Comparison of ENCODE assay signal across 22 mouse cellular contexts in genomic region chr3:22084222-22084996, GRCm38 (mm10). TPM values are rescaled to one million over a fixed set of nuclear protein-coding genes. Genes with fewer than 3 reads are reported as not detected.
A peak's percentile ranks its signal among the peaks of the same experiment; 100 is the strongest.
DNase-seq lines count a peak whose midpoint lies in the region; TF ChIP-seq lines count a peak whose summit lies in the region.
"Had no signal": no experiment of that assay in that cellular context is flagged by ENCODE, and none has a peak within 500 bp of the region (broad histone marks: within the 10 kb centered on the region; RNA-seq: fewer than 3 reads in every experiment).

No protein-coding gene starts in this region.

- no peaks in the 10 kb centered on the region for H3K27me3 ChIP-seq in CH12.LX (replicated peaks)
- H3K27me3 ChIP-seq in kidney, adult 2 months (replicated peaks; ENCODE audit: control insufficient read depth, insufficient read depth, low read length), result no peaks in the 10 kb centered on the region
- H3K27me3 ChIP-seq: embryonic facial prominence, embryonic 12.5 days; forebrain, embryonic 13.5 days; heart, embryonic 15.5 days; hindbrain, embryonic 15.5 days; intestine, embryonic 15.5 days; limb, embryonic 13.5 days had no signal

- peaks cover 2 to 27% of the 10 kb centered on the region in 2 experiments for H3K36me3 ChIP-seq in CH12.LX (replicated peaks in 1 of 2; ENCODE audit: control insufficient read depth in 1 of 2, insufficient read depth in 1 of 2, low read length in 1 of 2)
- no peaks in the 10 kb centered on the region for H3K36me3 ChIP-seq in kidney, adult 2 months (ENCODE audit: control insufficient read depth, insufficient read depth, low read length)
- H3K36me3 ChIP-seq: embryonic facial prominence, embryonic 12.5 days; heart, embryonic 15.5 days; hindbrain, embryonic 15.5 days; intestine, embryonic 15.5 days had no signal

- no peak overlapping the region for H3K27ac ChIP-seq in CH12.LX (ENCODE audit: insufficient read depth, low read depth)
- H3K27ac ChIP-seq in kidney, adult 2 months (ENCODE audit: insufficient read depth, low read depth, low read length), result peak overlapping the region; percentile 52; the same call in 1 of the 2 replicates
- H3K27ac ChIP-seq: embryonic facial prominence, embryonic 12.5 days; forebrain, embryonic 13.5 days; heart, adult 2 months; heart, embryonic 15.5 days; hindbrain, embryonic 15.5 days; intestine, embryonic 15.5 days; limb, embryonic 13.5 days; liver, embryonic 14.5 days had no signal

- H3K9me3 ChIP-seq in CH12.LX (replicated peaks; ENCODE audit: low read length), result no peaks in the 10 kb centered on the region
- H3K9me3 ChIP-seq: embryonic facial prominence, embryonic 12.5 days; forebrain, embryonic 13.5 days; heart, embryonic 15.5 days; hindbrain, embryonic 15.5 days; intestine, embryonic 15.5 days; limb, embryonic 13.5 days had no signal

- no peak for TF ChIP-seq POLR2A in CH12.LX (IDR thresholded peaks at IDR 0.05; ENCODE audit: low read depth, low read length)
- TF ChIP-seq POLR2A in kidney, adult 2 months (IDR thresholded peaks at IDR 0.05; ENCODE audit: low read depth, low read length), result no peak

- DNase-seq in 416B (ENCODE audit: low read depth), result peak; percentile 43
- peak; percentile 70 for DNase-seq in CH12.LX (ENCODE audit: extremely low read depth)
- DNase-seq in kidney, adult 2 months, result peak; percentile 78
- DNase-seq in kidney, postnatal 10 days, result peak; percentile 21
- no peak for DNase-seq in natural killer cell, adult 2 months (ENCODE audit: low spot score in 2 of 2)
- DNase-seq in left cerebral cortex, adult 8-10 months (ENCODE audit: low spot score in 2 of 2), result no peak
- DNase-seq in layer of hippocampus, adult 9-11 months, result no peak
- DNase-seq: adrenal gland, adult 2 months; cerebellum, adult 8-10 months; gastrocnemius, postnatal 14 days; heart, adult 2 months; heart, postnatal 4 days; right cerebral cortex, postnatal 4 days; thymus, adult 2 months had no signal

- TF ChIP-seq EP300 in CH12.LX (IDR thresholded peaks at IDR 0.05; ENCODE audit: low read length), result no peak

- peaks cover 91% of the 10 kb centered on the region for H3K79me2 ChIP-seq in CH12.LX (replicated peaks; ENCODE audit: control insufficient read depth, extremely low read depth, insufficient read depth, poor library complexity, severe bottlenecking)

- no peak overlapping the region for H3K4me2 ChIP-seq in CH12.LX (ENCODE audit: insufficient read depth, low read depth, poor library complexity, severe bottlenecking)
- H3K4me2 ChIP-seq: embryonic facial prominence, embryonic 12.5 days; forebrain, embryonic 13.5 days; heart, embryonic 15.5 days; hindbrain, embryonic 15.5 days; intestine, embryonic 15.5 days; limb, embryonic 13.5 days had no signal

- 57% methylated on average over 10 of the region's 10 CpGs for WGBS in kidney, adult 2 months

- H3K9ac ChIP-seq in CH12.LX (ENCODE audit: insufficient read depth, low read depth), result no peak overlapping the region
- H3K9ac ChIP-seq: embryonic facial prominence, embryonic 12.5 days; forebrain, embryonic 13.5 days; heart, embryonic 15.5 days; hindbrain, embryonic 15.5 days; intestine, embryonic 15.5 days; limb, embryonic 13.5 days; liver, embryonic 14.5 days had no signal

- no peak for TF ChIP-seq CTCF in CH12.LX (conservative IDR thresholded peaks at IDR 0.05 in 1 of 2, IDR thresholded peaks at IDR 0.05 in 1 of 2; ENCODE audit: low read depth in 2 of 2, low read length in 2 of 2)
- TF ChIP-seq CTCF in kidney, adult 2 months (conservative IDR thresholded peaks at IDR 0.05; ENCODE audit: insufficient read depth, insufficient read length, low read depth, low read length), result no peak

- in situ Hi-C loops in CH12.LX (cut with MboI; ENCODE audit: low pct_ligation_motif_present, low pct_unique_long_range_greater_than_20kb, low sequenced_read_pairs), result no loop called here

- no peak for TF ChIP-seq RAD21 in CH12.LX (IDR thresholded peaks at IDR 0.05; ENCODE audit: low read depth, low read length)

- dilution Hi-C loops in CH12.LX (cut with MboI; ENCODE audit: extremely low pct_ligation_motif_present, extremely low pct_unique_long_range_greater_than_20kb, low sequenced_read_pairs), result no loop called here

- no peak overlapping the region for H3K4me3 ChIP-seq in CH12.LX (replicated peaks in 1 of 3; ENCODE audit: low read depth in 2 of 3, low read length in 2 of 3, poor library complexity in 1 of 3)
- no peak overlapping the region for H3K4me3 ChIP-seq in kidney, adult 2 months (ENCODE audit: insufficient read depth, low read depth, low read length)
- H3K4me3 ChIP-seq: embryonic facial prominence, embryonic 12.5 days; erythroblast, embryonic 14.5 days; forebrain, embryonic 13.5 days; heart, adult 2 months; heart, embryonic 15.5 days; hindbrain, embryonic 15.5 days; intestine, embryonic 15.5 days; limb, embryonic 13.5 days had no signal

- H3K4me1 ChIP-seq in CH12.LX (ENCODE audit: control insufficient read depth in 1 of 2, insufficient read depth in 2 of 2), result peaks cover 8 to 76% of the 10 kb centered on the region in 2 experiments
- H3K4me1 ChIP-seq in kidney, adult 2 months (ENCODE audit: control insufficient read depth, insufficient read depth, low read length), result peaks cover 25% of the 10 kb centered on the region

TF ChIP-seq in CH12.LX, 34 proteins besides CTCF, POLR2A, EP300 and RAD21:
- TF ChIP-seq PAX5 (IDR thresholded peaks at IDR 0.05; ENCODE audit: low read length) (no peak), ZNF384 (IDR thresholded peaks at IDR 0.05; ENCODE audit: low read depth, low read length) (peak; percentile 55), SIN3A (IDR thresholded peaks at IDR 0.05; ENCODE audit: low read length) (no peak), MAZ (IDR thresholded peaks at IDR 0.05; ENCODE audit: low read depth, low read length) (no peak), ETS1 (conservative IDR thresholded peaks at IDR 0.05; ENCODE audit: low read depth, low read length) (0 out of 2 replicates have a peak, but pooled peaks have one; percentile 16), RCOR1 (conservative IDR thresholded peaks at IDR 0.05; ENCODE audit: low read depth, low read length) (no peak), JUN (IDR thresholded peaks at IDR 0.05; ENCODE audit: insufficient read depth, low read depth, low read length) (no peak)
TF ChIP-seq in CH12.LX: peak in this region for 2.

RNA-seq across cellular contexts. Expression of gene Tbl1xr1, which starts 8.0 kb away (rescaled TPM):
- total RNA-seq in CH12.LX (2012; rRNA removed) (37.9 and 39.9 TPM in 2 replicates), CH12.LX (2014; rRNA removed) (30.0 and 33.7 TPM in 2 replicates)
- polyA plus RNA-seq in CH12.LX (2012; ENCODE audit: insufficient read length, low read depth), result 31.1 and 38.3 TPM in 2 replicates
- 22.3 and 26.7 TPM in 2 replicates for polyA plus RNA-seq in kidney, adult 2 months (2012; rRNA removed)
- 100 to 1,000 TPM; 123 to 141 (median 137) TPM for total RNA-seq in left cerebral cortex, adult 8-10 months (2022)

Comparison
In these comparisons a context has a peak if more than half of its experiments do, and no peak if none do; other contexts are left out.
1. DNase-seq: peak in 416B (single experiment), CH12.LX (single experiment), kidney, adult 2 months (single experiment) and kidney, postnatal 10 days (single experiment); none in natural killer cell, adult 2 months (0 of 2), left cerebral cortex, adult 8-10 months (0 of 2) and layer of hippocampus, adult 9-11 months (single experiment).